Mouse (Mus musculus): ENCODE results near the gene Wap.
"Not testable (repeated sequence)": the region's sequence is repeated elsewhere in the genome, so short reads cannot be mapped to it uniquely, and the experiment has no call there.

The Wap gene

GRCm38 (mm10) chr11:6638537-6638936 is at the start of gene Wap:
Gene Wap, minus strand, starts transcription at chr11:6638637.
- DNase-seq (ENCODE audit: low read depth, low spot score) = no peak

DNA sequence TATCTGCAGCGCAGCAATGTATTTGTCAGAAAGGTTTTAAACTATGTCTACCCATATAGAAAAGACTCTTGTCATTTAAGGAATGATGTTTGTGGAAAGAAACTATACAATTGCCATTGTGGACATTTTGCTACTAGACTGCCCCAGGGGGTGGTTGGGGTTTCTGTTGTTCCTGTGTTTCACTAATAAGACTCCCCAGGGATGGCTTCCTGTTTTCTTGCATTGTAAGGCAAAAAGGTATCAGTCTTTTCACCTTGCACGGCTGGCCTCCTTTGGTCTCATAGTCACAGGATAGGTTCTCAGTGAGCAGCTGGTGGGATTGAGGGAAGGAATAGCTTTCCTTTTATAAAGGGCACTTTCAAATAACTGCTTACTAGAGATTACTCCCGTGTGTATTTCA is 46.3 kb upstream of the Wap start:
- no peak for DNase-seq (ENCODE audit: low read depth, low spot score)

DNA sequence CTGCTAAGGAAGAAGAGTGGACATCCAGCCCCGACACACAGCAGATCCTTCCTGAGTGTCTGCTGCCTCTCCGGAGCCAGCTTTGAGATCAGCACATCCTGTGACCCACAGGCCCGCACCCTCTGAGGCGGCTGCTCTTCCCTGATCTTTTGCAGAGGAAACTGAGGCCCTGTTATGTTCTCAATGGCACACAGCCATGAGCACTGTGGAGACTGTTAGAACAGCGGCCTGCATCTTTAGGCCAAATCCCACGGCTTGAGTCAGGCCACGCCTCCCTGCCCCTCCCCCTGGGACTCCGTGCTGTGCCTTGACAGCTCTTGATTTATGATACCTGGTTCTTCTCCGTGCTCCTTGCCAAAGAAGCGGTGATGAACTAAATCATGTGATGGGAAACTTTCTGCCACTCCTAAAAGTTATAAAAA is 42.0 kb upstream of the Wap start:
- DNase-seq (ENCODE audit: low read depth, low spot score) = no peak

DNA sequence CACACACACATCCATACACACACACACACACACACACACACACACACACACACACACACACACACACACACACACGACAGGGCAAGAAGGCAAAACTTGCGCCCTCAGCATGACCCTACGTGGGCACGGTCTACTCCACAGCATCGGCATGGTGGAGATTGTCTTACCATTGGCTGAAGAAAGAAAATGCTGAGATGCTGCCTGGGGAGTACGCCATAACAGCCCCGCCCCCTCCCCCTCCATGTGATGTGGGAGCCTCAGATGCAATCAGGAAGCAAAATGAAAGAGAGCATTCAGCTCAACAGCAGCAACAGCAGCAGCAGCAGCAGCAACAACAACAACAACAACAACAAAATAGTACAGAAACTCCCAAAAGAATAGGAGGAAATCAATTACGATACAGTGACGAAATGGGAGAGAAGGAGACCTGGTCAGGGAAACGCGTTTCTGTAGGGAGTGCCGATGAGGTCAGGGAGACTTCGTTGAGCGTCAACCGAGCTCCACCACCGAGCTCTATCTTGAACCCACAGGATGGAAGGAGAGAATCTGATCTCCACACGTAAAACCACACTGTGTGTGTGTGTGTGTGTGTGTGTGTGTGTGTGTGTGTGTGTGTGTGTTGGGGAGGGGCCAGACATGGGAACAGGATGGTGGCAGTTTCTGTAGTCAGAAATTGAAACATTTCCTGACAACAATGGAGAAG is 41.4 kb upstream of the Wap start:
- DNase-seq (ENCODE audit: low read depth, low spot score) = no peak

- DNase-seq (ENCODE audit: low read depth, low spot score) = no peak
Observed at GRCm38 (mm10) chr11:6677530-6677929, 39.1 kb upstream of the Wap start.

DNA sequence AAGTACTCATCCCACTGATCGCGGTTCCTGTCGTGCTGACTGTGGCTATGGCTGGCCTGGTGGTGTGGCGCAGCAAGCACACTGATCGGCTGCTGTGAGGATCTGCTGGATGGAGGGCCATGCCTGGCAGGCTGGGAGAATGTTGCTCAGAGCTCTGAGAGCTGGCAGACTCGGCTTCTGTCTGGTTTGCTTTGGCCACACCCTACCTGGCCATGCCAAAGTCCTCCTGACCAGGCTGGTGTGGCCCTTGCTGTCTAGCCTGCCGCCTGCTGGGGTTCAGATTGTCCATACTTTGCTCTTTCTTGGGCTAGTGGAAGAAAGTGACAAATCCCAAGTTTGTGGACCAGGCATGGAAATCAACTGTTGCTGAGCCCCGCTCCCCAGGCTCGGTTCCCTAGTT is 38.2 kb upstream of the Wap start:
- no peak for DNase-seq (ENCODE audit: low read depth, low spot score)

DNA sequence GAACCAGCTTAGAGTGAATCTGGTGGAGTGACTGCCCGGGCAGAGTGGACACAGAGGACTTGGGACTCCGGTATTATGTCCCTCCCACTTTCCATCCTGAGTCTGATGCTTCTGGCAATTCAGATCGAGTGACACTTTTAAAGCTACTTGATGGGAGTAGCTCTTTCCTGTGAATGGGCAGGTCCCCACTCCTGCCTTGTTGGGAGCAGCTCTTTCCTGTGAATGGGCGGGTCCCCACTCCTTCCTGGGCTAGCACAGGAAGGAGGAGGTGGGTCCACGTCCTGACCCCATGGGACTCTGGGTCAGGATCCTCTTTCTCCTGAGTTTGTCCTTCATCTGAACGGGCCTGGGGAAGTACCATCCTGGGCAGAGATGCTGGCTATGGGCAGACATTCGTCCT is 37.0 kb upstream of the Wap start:
- DNase-seq (ENCODE audit: low read depth, low spot score) = no peak

- DNase-seq (ENCODE audit: low read depth, low spot score) = no peak
Observed at GRCm38 (mm10) chr11:6674701-6675100, 36.3 kb upstream of the Wap start.

DNA sequence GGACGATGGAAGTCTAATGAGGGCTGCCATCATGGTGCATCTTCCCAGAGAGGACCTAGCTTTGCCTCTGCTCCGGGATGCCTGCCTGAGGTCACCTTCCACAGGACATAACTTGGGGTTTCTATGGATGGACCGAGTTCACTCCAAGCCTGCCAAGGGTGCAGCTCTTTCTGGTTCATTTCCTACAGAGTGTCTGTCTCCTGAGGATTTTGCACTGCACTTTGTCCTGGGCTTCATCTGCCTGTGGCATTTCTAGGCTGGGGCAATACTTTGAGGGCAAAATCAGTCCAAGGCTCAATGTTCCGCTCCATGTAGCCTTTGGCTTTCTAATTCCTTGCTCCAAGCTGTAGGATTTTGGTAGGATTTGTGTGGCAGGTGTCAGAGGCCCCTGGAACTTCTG is 32.4 kb upstream of the Wap start:
- DNase-seq (ENCODE audit: low read depth, low spot score) = no peak

GRCm38 (mm10) chr11:6670044-6670443 is 31.6 kb upstream of the Wap start:
- DNase-seq (ENCODE audit: low read depth, low spot score) = no peak

DNA sequence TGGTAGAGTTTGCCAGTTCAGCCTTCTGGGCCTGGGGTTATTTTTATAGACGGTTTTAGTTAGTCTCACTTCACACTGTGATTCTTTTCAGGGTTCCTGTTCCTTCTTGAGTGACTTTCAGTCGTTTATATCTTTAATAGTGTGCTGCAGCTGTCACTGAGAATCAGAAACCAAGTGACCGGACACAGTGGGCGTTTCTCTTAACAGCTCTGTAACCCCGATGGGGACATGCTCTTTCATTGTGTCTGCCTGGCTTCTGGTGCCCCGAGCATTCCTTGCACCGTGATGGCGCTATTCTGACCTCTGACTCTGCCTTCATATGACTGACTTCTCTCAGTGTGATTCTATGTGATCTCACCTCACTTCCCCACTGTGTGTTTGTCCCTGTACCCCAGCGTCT is 30.6 kb upstream of the Wap start:
- no peak for DNase-seq (ENCODE audit: low read depth, low spot score)

DNA sequence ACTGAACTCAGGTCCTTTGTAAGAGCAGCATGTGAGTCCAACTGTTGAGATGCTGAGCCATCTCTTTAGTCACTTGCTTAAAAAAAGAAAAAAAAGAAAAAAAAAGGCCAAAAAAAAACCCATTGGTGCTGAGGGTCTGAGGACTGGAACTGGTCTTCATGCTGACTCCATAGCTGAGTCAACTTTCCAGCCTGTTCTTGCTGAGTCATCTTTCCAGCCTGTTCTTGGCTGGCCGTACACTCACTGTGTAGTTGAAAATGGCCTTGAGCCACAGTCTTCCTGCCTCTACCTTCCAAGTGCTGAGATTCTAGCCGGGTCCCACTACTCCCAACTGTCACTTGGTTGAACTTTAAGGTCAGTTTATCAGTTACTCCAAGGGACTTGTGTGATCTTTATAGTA is 28.2 kb upstream of the Wap start:
- DNase-seq (ENCODE audit: low read depth, low spot score) = no peak

GRCm38 (mm10) chr11:6661206-6661605 is 22.8 kb upstream of the Wap start:
- DNase-seq (ENCODE audit: low read depth, low spot score) = no peak

- peak; percentile 49 for DNase-seq (ENCODE audit: low read depth, low spot score)
Observed at GRCm38 (mm10) chr11:6658271-6658670, 19.8 kb upstream of the Wap start, which contains the start of gene Ramp3. Gene Ramp3, plus strand, starts transcription at chr11:6658521.

GRCm38 (mm10) chr11:6654903-6655302 is 16.5 kb upstream of the Wap start:
- DNase-seq (ENCODE audit: low read depth, low spot score) = peak; percentile 89

DNA sequence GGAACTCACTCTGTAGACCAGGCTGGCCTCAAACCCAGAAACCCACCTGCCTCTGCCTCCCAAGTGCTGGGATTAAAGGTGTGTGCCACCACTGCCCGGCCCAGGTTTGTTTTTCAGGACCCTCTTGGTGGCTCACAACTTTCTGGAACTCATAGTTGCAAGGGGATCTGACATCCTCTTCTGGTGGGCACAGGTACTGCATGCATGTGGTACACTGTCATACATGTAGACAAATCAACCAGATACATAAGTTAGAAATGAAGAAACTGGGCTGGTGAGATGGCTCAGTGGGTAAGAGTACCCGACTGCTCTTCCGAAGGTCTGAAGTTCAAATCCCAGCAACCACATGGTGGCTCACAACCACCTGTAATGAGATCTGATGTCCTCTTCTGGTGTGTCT is 14.5 kb upstream of the Wap start:
- not testable (repeated sequence) for DNase-seq (ENCODE audit: low read depth, low spot score)

DNA sequence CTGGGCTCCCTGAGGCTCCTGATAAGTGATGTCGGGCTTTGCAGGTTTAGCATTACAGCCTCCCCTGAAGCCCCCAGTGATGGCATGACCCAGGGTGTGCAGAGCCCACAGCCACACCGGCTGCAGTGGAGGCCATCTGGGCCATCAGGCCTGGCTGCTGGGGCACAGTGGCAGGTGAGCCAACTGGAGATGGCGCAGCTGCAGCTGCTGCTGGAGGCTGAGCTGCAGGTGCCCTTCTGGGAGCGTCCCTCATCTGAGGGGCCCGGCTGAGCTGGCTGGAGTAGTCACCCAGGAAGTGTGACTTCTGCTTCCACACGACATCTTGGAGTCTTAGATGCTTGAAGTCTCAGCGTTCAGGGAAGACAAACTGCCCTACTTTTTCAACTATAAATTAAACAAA is 12.1 kb upstream of the Wap start:
- DNase-seq (ENCODE audit: low read depth, low spot score) = no peak

DNA sequence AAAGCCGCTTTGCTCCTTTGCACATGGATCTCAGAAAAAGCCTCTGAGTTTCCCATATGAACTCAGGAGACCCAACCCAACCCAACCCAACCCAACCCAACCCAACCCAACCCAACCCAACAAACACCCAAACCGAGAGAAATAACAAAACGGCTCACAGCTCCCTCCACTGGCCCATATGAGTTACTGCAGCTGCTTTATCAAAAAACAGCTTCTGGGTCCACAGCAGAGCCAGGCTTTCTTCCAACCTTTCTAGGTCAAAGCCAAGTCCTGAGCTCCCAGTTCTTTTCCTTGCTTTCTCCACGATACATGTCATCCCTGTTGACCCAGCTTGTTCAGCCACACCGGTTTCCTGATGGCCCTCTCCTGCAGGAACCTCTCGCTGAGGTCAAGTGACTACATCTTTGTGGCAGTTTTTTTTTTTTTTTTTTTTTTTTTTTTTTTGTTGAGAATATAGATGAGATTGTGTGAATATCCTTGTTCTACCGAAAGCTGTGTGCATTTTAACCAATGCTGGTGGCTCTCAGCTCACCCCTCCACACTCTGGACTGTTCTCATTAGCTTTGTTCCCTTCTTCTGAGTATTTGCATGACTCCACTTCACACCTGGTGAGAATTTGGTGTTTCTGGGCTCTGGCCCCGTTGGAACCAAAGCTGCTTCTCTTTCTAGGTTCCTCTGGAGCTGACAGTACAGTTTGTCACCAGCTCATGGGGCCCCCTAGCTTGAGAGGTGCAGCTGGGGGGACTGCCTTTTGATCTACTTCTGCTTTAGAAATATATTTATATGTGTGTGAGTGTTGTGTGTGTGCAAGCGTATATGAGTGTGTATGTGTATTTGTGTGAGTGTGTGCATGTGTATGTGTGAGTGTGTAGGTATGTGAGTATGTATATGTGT is 9.6 kb upstream of the Wap start:
- no peak for DNase-seq (ENCODE audit: low read depth, low spot score)

DNA sequence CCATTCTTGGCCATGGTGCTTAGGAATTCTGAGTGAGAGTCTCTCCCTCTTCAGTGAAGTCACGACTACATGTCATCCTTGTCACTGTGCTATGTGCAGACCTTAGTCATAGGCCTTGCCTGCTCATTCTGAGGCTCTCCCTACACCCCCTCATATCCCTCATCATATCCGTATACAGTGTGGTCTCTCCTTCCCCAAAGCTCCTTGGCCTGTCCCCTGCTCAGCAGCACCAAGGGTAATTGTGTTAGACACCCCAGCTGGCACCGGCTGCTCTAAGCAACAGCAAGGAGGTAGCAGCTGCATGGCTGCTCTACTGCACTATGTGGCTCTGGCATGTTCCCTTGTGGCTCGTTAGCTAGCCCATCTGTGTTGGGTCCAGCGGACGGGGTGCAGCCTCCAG is 6.1 kb upstream of the Wap start:
- DNase-seq (ENCODE audit: low read depth, low spot score) = no peak

DNA sequence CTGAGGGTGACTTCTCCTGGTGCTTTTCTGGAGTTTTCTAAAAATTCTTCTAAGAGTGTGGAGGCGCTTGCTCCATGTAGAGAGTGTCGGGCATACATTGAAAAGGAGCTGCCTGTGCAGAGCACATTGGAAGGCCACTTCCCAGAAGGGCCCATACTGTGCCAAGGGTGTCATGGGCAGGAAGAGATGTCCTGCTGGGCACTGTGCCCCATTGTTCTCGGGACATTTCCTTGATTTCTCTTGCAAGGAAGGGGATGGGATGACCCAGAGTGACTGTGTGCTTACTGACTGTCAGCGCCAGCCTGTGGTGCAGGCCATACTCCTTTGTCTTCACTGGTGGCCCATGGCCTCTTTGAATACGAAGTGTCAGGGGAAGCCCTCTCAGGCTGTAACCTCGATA is 635 bp upstream of the Wap start:
- DNase-seq (ENCODE audit: low read depth, low spot score) = no peak

- DNase-seq (ENCODE audit: low read depth, low spot score) = no peak
Observed at GRCm38 (mm10) chr11:6636150-6636549, 2.3 kb downstream of the Wap start.

- DNase-seq (ENCODE audit: low read depth, low spot score) = no peak
Observed at GRCm38 (mm10) chr11:6629655-6630054, 8.8 kb downstream of the Wap start.

- DNase-seq (ENCODE audit: low read depth, low spot score) = no peak
Observed at GRCm38 (mm10) chr11:6628568-6628967, 9.9 kb downstream of the Wap start.

All from retina, postnatal 7 days (tissue).